Mouse (Mus musculus): Measurements from ENCODE around the gene Cobll1.
A peak's percentile ranks its signal among the peaks of the same experiment; 100 is the strongest.

The Cobll1 gene

GRCm38 (mm10) chr2:65196994-65197393, 42.2 kb downstream of the Cobll1 start:
- DNase-seq (ENCODE audit: low read depth, low spot score) = no peak

- DNase-seq (ENCODE audit: low read depth, low spot score) = no peak
These were observed 43.8 kb downstream of the Cobll1 start for GRCm38 (mm10) chr2:65195233-65196010.

- no peak for DNase-seq (ENCODE audit: low read depth, low spot score)
These were observed 46.0 kb downstream of the Cobll1 start for GRCm38 (mm10) chr2:65193091-65193795.

GRCm38 (mm10) chr2:65191398-65191797, 47.8 kb downstream of the Cobll1 start:
- DNase-seq (ENCODE audit: low read depth, low spot score) = peak; percentile 29

- DNase-seq (ENCODE audit: low read depth, low spot score) = no peak
These were observed 49.9 kb downstream of the Cobll1 start for GRCm38 (mm10) chr2:65189346-65189745.

- no peak for DNase-seq (ENCODE audit: low read depth, low spot score)
These were observed 50.6 kb downstream of the Cobll1 start for GRCm38 (mm10) chr2:65188585-65188984.

- DNase-seq (ENCODE audit: low read depth, low spot score) = no peak
These were observed 51.6 kb downstream of the Cobll1 start for GRCm38 (mm10) chr2:65187652-65188051.

GRCm38 (mm10) chr2:65187164-65187563, 52.0 kb downstream of the Cobll1 start:
- no peak for DNase-seq (ENCODE audit: low read depth, low spot score)

GRCm38 (mm10) chr2:65182747-65183146, 56.5 kb downstream of the Cobll1 start:
- no peak for DNase-seq (ENCODE audit: low read depth, low spot score)

- DNase-seq (ENCODE audit: low read depth, low spot score) = no peak
These were observed 57.5 kb downstream of the Cobll1 start for GRCm38 (mm10) chr2:65181736-65182135.

- DNase-seq (ENCODE audit: low read depth, low spot score) = peak; percentile 55
These were observed 58.0 kb downstream of the Cobll1 start for GRCm38 (mm10) chr2:65181066-65181716.

- no peak for DNase-seq (ENCODE audit: low read depth, low spot score)
These were observed 63.6 kb downstream of the Cobll1 start for GRCm38 (mm10) chr2:65175645-65176044.

GRCm38 (mm10) chr2:65172071-65172470, 67.1 kb downstream of the Cobll1 start:
- DNase-seq (ENCODE audit: low read depth, low spot score) = no peak

GRCm38 (mm10) chr2:65171516-65171915, 67.7 kb downstream of the Cobll1 start:
- DNase-seq (ENCODE audit: low read depth, low spot score) = no peak

GRCm38 (mm10) chr2:65170693-65171456, 68.3 kb downstream of the Cobll1 start:
- no peak for DNase-seq (ENCODE audit: low read depth, low spot score)

- DNase-seq (ENCODE audit: low read depth, low spot score) = no peak
These were observed 68.9 kb downstream of the Cobll1 start for GRCm38 (mm10) chr2:65170256-65170655.

GRCm38 (mm10) chr2:65163990-65164389, 75.2 kb downstream of the Cobll1 start:
- no peak for DNase-seq (ENCODE audit: low read depth, low spot score)

- no peak for DNase-seq (ENCODE audit: low read depth, low spot score)
These were observed 76.6 kb downstream of the Cobll1 start for GRCm38 (mm10) chr2:65162625-65163024.

- no peak for DNase-seq (ENCODE audit: low read depth, low spot score)
These were observed 77.5 kb downstream of the Cobll1 start for GRCm38 (mm10) chr2:65161715-65162114.

GRCm38 (mm10) chr2:65157981-65158651, 81.1 kb downstream of the Cobll1 start:
- no peak for DNase-seq (ENCODE audit: low read depth, low spot score)

- DNase-seq (ENCODE audit: low read depth, low spot score) = no peak
These were observed 81.9 kb downstream of the Cobll1 start for GRCm38 (mm10) chr2:65157325-65157724.
